Mouse (Mus musculus) liver, adult 2 months (tissue): Measurements from ENCODE around the gene Fermt2.

Source experiments
- CTCF ChIP-seq: fragments of 200-500 bp; IDR thresholded peaks from 2 replicates; pipeline ENCODE4 v1.5.1; 2011; ENCODE audit warnings: low read depth, low read length, control low read depth
- POLR2A ChIP-seq: fragments of 200-500 bp; IDR thresholded peaks from 2 replicates; pipeline ENCODE4 v1.6.1; 2011; ENCODE audit warnings: low read length, control low read depth; ENCODE audit not compliant: insufficient read depth; ENCODE audit errors: extremely low read depth

DNA sequence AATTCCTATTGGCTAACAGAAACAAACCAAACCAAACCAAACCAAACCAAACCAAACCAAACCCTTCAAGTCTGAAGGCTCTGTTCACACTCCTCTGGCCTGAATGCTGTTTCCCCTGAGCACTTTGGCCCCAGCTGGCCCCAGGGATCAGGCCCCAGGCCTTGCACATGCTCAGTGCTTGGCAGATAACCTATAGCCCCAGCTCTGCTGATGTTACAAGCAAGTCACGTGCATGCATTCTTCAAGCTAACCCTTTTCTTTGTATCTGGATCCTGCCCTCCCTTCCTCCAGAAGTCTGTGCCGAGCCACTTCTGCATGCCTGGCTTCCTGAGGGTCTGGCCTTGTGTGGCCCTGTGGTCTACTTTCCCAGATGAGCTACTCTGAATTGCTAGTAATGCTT, 78.8 kb downstream of the Fermt2 start:
- TF ChIP-seq CTCF = no peak
- no peak for TF ChIP-seq POLR2A
